Mouse (Mus musculus) liver, postnatal 0 days (tissue): ENCODE results near the gene 1110017D15Rik. TPM values are rescaled to one million over a fixed set of nuclear protein-coding genes. Genes with fewer than 3 reads are reported as not detected.

Source experiments
- ATAC-seq: fragments of 200-750 bp; cut with Nextera tagmentation; 2 replicates; pipeline ENCODE4 v1.8.0; 2017; ENCODE audit warnings: mild to moderate bottlenecking, moderate library complexity
- DNase-seq: peaks from one replicate; pipeline ENCODE4 v3.0.0-alpha.2; 2016
- H3K27ac ChIP-seq: fragments of 300-500 bp; sonication (generic); 2 replicates; pipeline ENCODE4 v1.5.1; 2014; ENCODE audit warnings: antibody characterized with exemption, moderate library complexity, mild to moderate bottlenecking, low read depth
- H3K27me3 ChIP-seq: fragments of 300-500 bp; sonication (generic); 2 replicates; pipeline ENCODE4 v1.6.1; 2014; ENCODE audit warnings: low read length, control low read depth, mixed read lengths; ENCODE audit not compliant: insufficient read depth
- H3K36me3 ChIP-seq: fragments of 300-500 bp; sonication (generic); replicated peaks from 2 replicates; pipeline ENCODE4 v1.6.1; 2014; ENCODE audit warnings: mild to moderate bottlenecking, control low read depth, low read length, moderate library complexity, mixed read lengths; ENCODE audit not compliant: insufficient read depth
- H3K4me1 ChIP-seq: fragments of 300-500 bp; sonication (generic); 2 replicates; pipeline ENCODE4 v1.6.1; 2014; ENCODE audit warnings: antibody characterized with exemption, mild to moderate bottlenecking, control low read depth; ENCODE audit not compliant: insufficient read depth
- H3K4me2 ChIP-seq: fragments of 300-500 bp; sonication (generic); 2 replicates; pipeline ENCODE4 v1.6.1; 2014; ENCODE audit warnings: low read depth, mild to moderate bottlenecking, low read length, moderate library complexity, mixed read lengths
- H3K4me3 ChIP-seq: fragments of 300-500 bp; sonication (generic); 2 replicates; pipeline ENCODE4 v1.5.1; 2014; ENCODE audit warnings: low read depth, low read length
- H3K9ac ChIP-seq: fragments of 300-500 bp; sonication (generic); replicated peaks from 2 replicates; pipeline ENCODE4 v1.6.1; 2014; ENCODE audit warnings: mild to moderate bottlenecking, moderate library complexity
- H3K9me3 ChIP-seq: fragments of 300-500 bp; sonication (generic); 2 replicates; pipeline ENCODE4 v1.6.1; 2016; ENCODE audit warnings: mild to moderate bottlenecking, control low read depth, low read length, mixed read lengths
- CTCF ChIP-seq: sonication (generic); IDR thresholded peaks from 2 replicates; pipeline ENCODE4 v1.5.1; 2016; ENCODE audit warnings: antibody characterized with exemption, low read depth
- EP300 ChIP-seq: IDR thresholded peaks from 2 replicates; pipeline ENCODE4 v1.6.1; 2016; ENCODE audit warnings: antibody characterized with exemption, low read depth, mild to moderate bottlenecking
- WGBS: fragments of 180-500 bp; shearing (Covaris S2); extraction: QIAGEN DNeasy Blood & Tissue Kit; methylation state at CpG from one replicate; pipeline ENCODE4 v1.1.7; 2014; ENCODE audit not compliant: insufficient replicate concordance; 5-methylcytosine and 5-hydroxymethylcytosine counted together
- polyA plus RNA-seq: library from polyadenylated mRNA; unstranded; fragments of >200 nt; fragmentation: Nextera tagmentation; extraction: Ambion mirVana; gene quantifications from 2 replicates; pipeline ENCODE4 v1.2.1, GENCODE M21; 2015

1110017D15Rik gene
- polyA plus RNA-seq, 1 experiment from 2014 or later, result not detected

GRCm38 (mm10) chr4:41520641-41521040 lies 3.5 kb upstream of the 1110017D15Rik start:
- no peaks in the 10 kb centered on the region for H3K36me3 ChIP-seq
- no peaks in the 10 kb centered on the region for H3K9me3 ChIP-seq
- no peak overlapping the region for H3K4me2 ChIP-seq
- no peak overlapping the region for H3K9ac ChIP-seq
- H3K27ac ChIP-seq, result no peak overlapping the region
- no peak for DNase-seq
- no peak for ATAC-seq
- H3K4me1 ChIP-seq, result no peaks in the 10 kb centered on the region
- no peaks in the 10 kb centered on the region for H3K27me3 ChIP-seq
- no peak for TF ChIP-seq EP300
- no peak for TF ChIP-seq CTCF
- no peak overlapping the region for H3K4me3 ChIP-seq
- WGBS, result 48% methylated on average over 14 of the region's 14 CpGs

DNA sequence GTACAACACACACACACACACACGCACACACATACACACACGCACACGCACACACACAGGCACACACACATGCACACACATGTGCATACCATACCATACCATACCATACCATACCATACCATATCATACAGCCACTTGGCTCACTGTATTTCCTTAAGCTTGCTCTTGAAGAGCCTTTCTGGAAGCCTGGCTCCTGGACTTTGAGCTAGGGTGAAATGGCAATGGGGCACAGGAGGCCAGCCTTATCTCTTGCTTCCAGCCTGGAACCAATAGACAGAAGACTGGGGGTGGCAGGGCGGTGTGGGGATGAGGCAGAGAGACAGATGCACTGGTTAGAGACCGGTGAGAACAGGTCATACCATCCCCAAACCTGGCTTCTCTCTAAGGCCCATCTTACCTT lies 2.1 kb upstream of the 1110017D15Rik start:
- Histone ChIP-seq H3K27ac (no peak overlapping the region), H3K4me3 (no peak overlapping the region), H3K4me1 (no peaks in the 10 kb centered on the region), H3K4me2 (no peak overlapping the region), H3K9me3 (no peaks in the 10 kb centered on the region), H3K36me3 (no peaks in the 10 kb centered on the region), H3K9ac (no peak overlapping the region), H3K27me3 (no peaks in the 10 kb centered on the region)
- no peak for TF ChIP-seq CTCF
- no peak for TF ChIP-seq EP300
- 79% methylated on average over 5 of the region's 5 CpGs for WGBS
- ATAC-seq (no peak), DNase-seq (no peak)

DNA sequence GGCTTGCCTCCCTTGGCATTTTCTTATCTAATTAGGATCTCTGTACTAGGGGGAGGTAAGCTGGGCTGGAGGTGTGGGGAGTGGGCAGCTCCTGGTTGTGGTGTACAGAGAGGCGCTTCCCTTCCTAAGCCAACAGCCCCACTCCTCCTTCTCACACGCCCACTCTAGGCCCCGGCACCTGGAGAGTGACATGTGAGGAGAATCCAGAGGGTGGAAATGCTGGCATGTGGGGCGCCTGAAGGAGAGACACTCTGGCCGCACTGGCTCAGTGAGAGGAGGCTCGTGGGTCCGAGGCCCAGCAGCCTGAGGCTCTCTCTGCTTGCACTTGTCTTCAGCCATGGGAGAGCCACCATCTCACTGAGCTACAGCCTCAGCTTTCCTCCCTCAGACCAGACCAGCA lies 1.2 kb upstream of the 1110017D15Rik start:
- Histone ChIP-seq H3K9ac (no peak overlapping the region), H3K27ac (no peak overlapping the region), H3K4me1 (no peaks in the 10 kb centered on the region), H3K4me2 (no peak overlapping the region), H3K4me3 (no peak overlapping the region), H3K9me3 (no peaks in the 10 kb centered on the region), H3K36me3 (no peaks in the 10 kb centered on the region), H3K27me3 (no peaks in the 10 kb centered on the region)
- no peak for DNase-seq
- ATAC-seq, result no peak
- no peak for TF ChIP-seq CTCF
- no peak for TF ChIP-seq EP300
- WGBS, result 78% methylated on average over 7 of the region's 7 CpGs

DNA sequence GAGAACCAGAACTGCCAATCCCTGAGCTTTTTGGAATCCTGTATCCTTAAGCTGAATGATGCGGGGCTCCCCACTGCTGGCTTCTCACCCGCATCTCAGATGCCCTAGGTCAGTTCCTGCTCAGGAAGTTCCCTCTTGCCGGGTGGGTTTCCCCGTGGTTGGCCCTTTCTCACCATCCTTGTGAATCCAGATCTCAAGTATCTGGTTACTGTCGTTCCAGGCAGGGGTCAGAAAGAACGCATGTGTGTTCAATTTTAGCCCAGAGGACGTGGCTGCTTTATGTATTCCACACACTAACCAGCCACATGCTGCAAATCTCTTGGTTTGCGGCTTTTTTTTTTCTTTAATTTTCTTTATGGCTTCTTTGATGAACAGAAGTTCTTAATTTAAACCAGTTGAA lies 3.4 kb downstream of the 1110017D15Rik start:
- no peak overlapping the region for H3K4me2 ChIP-seq
- H3K27me3 ChIP-seq, result 0 out of 2 replicates have a peak, but pooled peaks cover 3% of the 10 kb centered on the region
- H3K27ac ChIP-seq, result no peak overlapping the region
- no peak for ATAC-seq
- no peak overlapping the region for H3K9ac ChIP-seq
- no peaks in the 10 kb centered on the region for H3K4me1 ChIP-seq
- no peaks in the 10 kb centered on the region for H3K36me3 ChIP-seq
- TF ChIP-seq CTCF, result no peak
- no peak for TF ChIP-seq EP300
- 26% methylated on average over 8 of the region's 8 CpGs for WGBS
- no peak for DNase-seq
- H3K9me3 ChIP-seq, result no peaks in the 10 kb centered on the region
- H3K4me3 ChIP-seq, result no peak overlapping the region

- Histone ChIP-seq H3K9ac (no peak overlapping the region), H3K27me3 (0 out of 2 replicates have a peak, but pooled peaks cover 6% of the 10 kb centered on the region), H3K4me2 (no peak overlapping the region), H3K4me3 (no peak overlapping the region), H3K9me3 (no peaks in the 10 kb centered on the region), H3K4me1 (no peaks in the 10 kb centered on the region), H3K36me3 (no peaks in the 10 kb centered on the region), H3K27ac (no peak overlapping the region)
- TF ChIP-seq EP300, result no peak
- no peak for TF ChIP-seq CTCF
- 43% methylated on average over 4 of the region's 4 CpGs for WGBS
- DNase-seq (no peak), ATAC-seq (no peak)
Measured at GRCm38 (mm10) chr4:41513309-41513708, 3.8 kb downstream of the 1110017D15Rik start.

DNA sequence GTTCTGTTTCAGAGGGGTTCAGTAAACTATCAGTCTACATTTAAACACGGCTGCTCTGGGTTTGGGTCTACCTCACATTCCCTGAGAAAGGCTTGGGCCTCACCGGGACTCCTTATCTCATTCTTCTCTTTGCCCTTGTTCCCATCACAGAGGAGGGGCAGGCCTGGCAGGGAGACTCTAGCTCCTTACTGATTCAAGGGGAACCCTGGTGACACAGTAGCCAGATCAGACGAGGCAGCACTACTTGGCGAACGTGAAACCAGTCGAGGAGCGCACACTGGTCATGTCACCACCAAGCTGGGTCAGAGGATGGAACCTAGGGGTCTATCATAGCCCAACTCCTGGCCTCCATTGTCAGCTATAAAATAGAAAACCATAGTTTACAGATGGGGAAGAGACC lies 9.1 kb downstream of the 1110017D15Rik start:
- Histone ChIP-seq H3K4me1 (peaks cover 15% of the 10 kb centered on the region), H3K27ac (no peak overlapping the region), H3K36me3 (no peaks in the 10 kb centered on the region), H3K4me2 (no peak overlapping the region), H3K4me3 (no peak overlapping the region), H3K9ac (no peak overlapping the region), H3K27me3 (peaks cover 25% of the 10 kb centered on the region; the same call in 1 of the 2 replicates), H3K9me3 (no peaks in the 10 kb centered on the region)
- ATAC-seq (no peak), DNase-seq (no peak)
- 52% methylated on average over 7 of the region's 7 CpGs for WGBS
- TF ChIP-seq EP300 (no peak), CTCF (no peak)
